Mouse (Mus musculus): ENCODE data around the gene Fosb.
A peak's percentile ranks its signal among the peaks of the same experiment; 100 is the strongest.

Gene Fosb

DNA sequence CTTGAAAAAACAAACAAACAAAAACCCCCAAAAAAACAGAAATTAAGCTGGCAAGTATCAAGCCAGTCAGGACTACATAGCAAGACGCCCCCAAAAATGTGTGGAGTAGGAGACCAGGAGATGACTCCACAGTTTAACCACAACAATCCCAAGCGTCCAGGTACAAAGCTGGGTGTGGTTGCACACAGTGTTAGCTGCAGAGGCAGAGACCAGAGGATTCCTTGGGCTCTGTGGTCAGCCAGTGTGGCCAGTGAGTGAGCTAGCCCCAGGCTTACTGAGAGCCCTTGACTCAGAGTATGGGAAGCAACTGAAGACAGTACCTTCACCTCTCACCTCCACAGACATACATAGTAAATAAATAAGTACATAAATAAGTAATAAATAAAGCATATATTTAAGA lies 22.1 kb upstream of the Fosb start:
- peak; percentile 37 for DNase-seq (ENCODE audit: low read depth)

DNA sequence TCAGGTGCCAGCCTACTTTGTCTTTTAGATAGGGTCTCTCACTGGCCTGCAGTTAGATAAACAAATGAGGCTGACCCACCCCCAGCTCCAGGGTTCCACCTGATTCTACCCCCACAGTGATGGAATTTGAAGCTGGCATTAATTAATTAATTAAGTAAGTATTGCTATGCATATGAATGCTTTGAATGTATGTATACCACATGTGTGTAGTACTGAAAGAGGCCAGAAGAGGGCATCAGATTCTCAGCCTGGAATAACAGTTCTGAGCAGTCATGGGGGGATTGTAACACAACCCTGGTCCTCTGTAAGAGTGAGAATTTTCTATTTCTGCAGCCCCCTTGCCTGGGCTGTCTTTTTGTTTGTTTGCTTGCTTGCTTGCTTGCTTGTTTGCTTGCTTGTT lies 18.6 kb upstream of the Fosb start:
- peak; percentile 52 for DNase-seq (ENCODE audit: low read depth)

DNA sequence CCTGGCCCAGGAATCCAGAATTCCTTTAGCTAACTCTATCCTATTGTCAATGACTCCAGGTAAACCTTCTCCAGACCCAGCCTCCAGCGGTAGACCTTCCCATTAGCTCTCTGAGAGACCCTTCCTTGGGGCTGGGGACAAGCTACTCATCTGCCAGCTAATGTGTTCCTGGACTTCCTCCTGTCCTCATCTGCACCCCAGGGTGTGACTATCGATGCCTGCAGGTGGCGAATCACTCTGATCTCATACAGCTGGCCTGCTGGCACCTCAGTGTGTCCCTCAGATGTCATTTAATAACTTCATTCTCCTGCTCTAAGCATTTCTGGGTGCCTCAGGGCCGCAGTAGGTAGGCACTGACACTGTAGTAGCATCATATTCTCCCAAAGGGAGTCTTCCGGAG lies 17.9 kb upstream of the Fosb start:
- no peak for DNase-seq (ENCODE audit: low read depth)

DNA sequence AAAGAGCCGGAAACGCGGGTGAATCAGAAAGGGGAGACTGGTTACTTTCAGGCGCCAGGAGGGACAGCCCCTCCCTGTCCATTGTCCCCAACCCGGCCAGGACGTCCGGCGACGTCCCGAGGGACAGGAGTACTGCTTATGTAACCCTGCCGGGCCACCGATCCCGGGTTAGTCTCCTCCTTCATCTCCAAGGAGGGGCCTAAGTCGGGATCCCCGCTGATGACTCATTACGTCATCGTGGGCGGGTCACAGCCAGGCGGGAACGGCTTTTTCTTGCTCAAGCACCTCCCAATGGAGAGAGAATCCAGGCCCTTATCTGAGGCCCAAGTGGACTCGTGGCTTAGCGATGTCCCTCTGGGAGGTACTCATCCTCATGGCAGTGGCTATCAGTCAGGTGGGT lies 17.3 kb upstream of the Fosb start:
- peak; percentile 88 for DNase-seq (ENCODE audit: low read depth)

DNA sequence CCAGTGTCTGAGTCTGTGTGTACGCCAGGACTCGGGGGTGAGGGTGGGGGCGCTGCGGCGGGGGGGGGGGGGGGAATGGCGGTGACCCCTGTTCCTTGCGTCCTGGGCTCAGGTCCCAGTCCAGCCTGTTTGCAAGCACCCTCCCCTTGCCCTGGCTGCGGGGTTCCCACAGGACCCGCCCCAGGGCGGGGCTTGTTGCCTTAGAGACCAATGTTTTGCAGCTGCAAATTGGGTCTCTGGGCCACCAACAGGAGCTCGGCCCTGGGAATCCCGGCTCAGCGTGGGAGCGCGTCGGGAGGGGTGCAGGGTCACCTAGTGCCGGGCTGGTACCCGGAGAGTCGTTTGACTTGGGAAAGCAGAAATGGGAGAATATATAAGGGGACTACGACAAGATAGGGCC lies 16.5 kb upstream of the Fosb start:
- peak; percentile 59 for DNase-seq (ENCODE audit: low read depth)

DNA sequence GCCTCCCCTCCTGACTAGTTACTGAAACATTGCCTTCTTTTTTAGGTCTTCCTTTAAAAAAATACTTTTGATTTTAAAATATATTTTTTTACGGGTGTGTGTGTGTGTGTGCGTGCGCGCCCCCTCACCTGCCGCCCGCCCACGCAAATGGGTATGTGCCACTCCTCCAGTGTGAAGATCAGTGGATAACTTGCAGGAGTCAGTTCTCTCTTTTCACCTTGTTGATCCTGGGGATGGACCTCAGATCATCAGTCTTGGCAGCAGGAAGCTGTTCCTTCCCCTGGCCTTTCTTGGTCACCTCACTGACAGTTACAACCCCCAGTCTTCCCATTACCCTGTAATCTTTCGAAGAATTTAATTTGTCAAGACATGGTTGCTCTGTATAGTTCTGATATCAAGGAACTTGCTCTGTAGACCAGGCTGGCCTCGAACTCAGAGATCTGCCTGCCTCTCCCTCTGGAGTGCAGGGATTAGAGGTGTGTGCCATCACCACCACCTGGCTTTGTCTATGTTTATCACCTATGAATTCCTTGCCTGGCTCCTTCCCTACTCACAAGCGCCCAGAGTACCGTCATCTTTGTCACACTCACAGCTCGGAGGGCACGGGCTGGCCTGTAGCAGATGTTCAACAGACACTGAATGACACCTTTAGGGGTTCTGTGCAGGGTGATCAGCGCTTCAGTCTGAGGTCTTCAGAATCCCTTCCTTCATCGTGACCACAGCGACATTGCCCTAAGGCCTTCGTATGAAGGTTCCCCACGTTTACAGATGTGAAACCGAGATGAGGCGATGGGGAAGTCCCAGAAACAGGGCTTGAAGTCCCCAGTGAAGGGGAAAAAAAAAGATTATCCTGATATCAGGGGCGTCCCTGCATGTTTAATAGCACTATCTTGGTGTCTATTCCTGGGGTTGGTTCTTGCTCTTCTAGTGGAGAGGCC lies 15.7 kb upstream of the Fosb start:
- DNase-seq (ENCODE audit: low read depth) = no peak

DNA sequence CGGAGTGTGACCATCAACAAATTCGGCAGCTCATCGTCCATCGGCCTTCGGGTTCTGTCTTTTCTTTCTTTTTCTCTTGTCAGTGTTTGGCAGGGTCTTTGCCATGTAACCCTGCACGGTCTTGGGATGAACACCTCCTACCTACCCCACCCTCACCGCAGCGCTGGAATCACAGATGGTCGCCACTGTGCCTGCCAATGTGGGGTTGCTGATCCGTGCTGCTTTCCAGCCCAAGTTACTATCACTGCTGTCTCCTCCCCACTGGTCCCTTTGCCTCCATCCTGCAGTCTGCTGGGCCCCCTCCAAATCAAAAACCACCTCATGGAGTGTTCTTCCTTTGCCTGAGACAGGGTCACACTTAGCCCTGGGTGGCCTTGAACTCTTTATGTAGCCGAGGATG lies 14.4 kb upstream of the Fosb start:
- DNase-seq (ENCODE audit: low read depth) = no peak

DNA sequence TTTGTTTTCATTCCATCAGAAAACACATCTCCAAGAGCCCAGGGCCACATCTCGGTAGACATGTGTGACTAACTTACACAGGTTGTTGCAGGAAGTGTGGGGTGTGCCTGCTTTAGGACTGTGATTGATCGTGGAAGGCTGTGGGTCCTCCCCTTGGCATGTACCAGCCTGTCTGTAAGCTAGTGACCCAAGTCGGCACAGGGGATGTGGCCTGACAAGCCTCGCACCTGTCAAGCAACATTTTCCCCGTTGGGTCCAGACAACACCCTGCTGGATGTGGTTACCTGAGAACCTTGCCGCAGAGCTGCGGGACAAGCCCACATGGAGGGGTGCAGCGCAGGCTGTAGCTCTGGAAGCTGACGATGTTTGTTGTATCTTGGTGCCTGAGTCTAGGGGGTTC lies 12.6 kb upstream of the Fosb start:
- DNase-seq (ENCODE audit: low read depth) = no peak

GRCm38 (mm10) chr7:19321464-19321863 lies 11.6 kb upstream of the Fosb start:
- peak; percentile 62 for DNase-seq (ENCODE audit: low read depth)

DNA sequence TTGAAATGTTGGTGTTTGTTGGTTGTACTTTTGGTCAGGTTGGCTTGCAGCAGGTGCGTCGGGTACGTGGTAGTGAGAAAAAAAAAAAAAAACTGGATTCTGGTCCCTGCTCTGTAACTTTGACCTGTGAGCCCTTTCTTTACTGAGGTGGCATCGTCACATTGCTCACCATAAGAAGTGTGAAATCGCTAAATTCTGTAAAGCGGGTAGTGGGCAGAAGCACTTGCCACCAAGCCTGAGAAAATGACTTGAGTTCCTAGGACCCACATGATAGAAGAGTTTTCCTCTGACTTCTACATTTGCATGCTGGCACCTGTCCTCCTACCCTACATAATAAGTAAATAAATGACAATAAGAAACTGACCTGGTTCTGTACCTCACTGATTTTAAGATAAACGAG lies 10.8 kb upstream of the Fosb start:
- DNase-seq (ENCODE audit: low read depth) = no peak

DNA sequence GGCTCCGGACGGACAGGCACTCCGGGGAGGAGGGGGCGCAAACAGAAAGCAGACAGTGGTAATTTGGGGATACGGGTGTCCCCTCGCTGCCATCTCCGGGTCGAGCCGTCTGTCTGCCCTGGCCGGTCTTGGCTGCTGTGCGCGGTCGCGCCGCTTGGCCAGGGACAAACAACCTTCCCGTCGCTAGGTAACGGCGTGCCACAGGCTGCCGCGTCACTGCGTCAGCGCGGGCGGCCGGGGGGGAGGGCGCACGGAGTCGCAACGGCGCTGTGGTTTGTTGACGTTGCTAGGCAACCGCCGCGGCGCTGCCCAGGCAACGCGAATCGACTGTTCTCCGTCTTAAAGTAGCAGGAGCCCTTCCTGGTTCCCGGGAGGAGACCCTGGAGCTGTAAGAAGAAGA lies 10.1 kb upstream of the Fosb start:
- DNase-seq (ENCODE audit: low read depth) = peak; percentile 93

- no peak for DNase-seq (ENCODE audit: low read depth)
These were observed 9.6 kb upstream of the Fosb start for GRCm38 (mm10) chr7:19319458-19319857.

DNA sequence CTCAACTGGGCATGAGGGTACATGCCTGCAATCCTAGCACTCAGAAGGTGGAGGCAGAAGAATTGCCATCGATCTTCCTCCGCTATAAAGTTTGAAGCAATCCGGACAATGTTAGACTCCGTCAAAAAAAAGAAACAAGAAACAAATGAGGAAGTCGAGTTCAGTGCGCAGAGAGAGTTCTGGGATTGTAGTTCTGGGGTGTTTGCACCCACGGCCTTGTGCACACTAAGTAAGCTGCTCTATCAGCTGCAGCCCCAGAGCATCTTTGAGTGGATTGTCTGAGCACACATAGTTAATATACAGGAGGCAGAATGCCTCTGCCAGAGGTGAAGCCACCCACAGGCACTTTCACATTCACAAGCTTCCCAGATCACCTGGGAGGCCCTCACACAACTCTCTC lies 8.8 kb upstream of the Fosb start:
- DNase-seq (ENCODE audit: low read depth) = no peak

- DNase-seq (ENCODE audit: low read depth) = no peak
These were observed 8.3 kb upstream of the Fosb start for GRCm38 (mm10) chr7:19318201-19318600.

- DNase-seq (ENCODE audit: low read depth) = peak; percentile 93
These were observed 6.8 kb upstream of the Fosb start for GRCm38 (mm10) chr7:19316451-19317161.

- DNase-seq (ENCODE audit: low read depth) = no peak
These were observed 4.2 kb upstream of the Fosb start for GRCm38 (mm10) chr7:19314033-19314432.

GRCm38 (mm10) chr7:19311991-19312390 lies 2.1 kb upstream of the Fosb start:
- no peak for DNase-seq (ENCODE audit: low read depth)

GRCm38 (mm10) chr7:19309278-19309883 lies 470 bp downstream of the Fosb start:
- no peak for DNase-seq (ENCODE audit: low read depth)

DNA sequence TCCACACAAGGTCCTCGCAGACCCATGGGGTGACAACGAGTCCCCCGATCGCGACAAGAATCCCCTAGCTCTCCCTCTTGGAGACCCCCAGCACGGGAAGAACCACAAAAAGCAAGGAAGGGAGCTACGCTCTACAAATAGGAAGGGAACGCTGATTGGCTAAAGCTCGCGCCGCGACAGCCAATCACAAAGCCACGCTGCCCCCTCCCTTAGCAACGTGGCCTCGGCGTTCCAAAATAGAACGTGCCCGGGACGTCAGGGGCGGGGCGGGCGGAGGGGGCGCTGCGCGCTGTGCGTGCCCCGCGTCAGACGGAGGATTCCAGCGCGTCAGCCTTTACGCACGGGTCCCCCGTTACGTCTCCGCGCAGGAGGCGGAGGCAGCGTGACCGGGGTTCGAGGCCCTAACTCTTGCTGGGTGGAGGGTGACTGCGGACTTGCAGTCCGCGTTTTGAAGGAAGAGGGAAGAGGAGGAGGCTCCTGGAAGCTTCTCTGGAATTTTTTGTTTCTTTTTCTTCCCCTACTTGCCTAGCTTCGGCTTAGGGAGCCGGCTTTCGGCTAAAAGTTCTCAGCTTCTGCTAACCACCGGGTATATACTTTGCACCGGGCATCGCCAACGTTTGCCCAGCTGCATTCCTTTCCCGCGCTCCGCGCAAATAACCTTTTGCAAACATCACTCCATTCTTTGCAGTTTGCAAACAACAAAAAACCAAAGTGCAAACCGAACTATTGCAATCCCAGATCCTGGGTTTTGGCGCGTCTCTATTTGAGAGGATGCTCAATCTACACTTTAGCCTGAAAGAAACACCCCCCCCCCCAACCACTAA lies 1.2 kb downstream of the Fosb start:
- DNase-seq (ENCODE audit: low read depth) = peak; percentile 95

DNA sequence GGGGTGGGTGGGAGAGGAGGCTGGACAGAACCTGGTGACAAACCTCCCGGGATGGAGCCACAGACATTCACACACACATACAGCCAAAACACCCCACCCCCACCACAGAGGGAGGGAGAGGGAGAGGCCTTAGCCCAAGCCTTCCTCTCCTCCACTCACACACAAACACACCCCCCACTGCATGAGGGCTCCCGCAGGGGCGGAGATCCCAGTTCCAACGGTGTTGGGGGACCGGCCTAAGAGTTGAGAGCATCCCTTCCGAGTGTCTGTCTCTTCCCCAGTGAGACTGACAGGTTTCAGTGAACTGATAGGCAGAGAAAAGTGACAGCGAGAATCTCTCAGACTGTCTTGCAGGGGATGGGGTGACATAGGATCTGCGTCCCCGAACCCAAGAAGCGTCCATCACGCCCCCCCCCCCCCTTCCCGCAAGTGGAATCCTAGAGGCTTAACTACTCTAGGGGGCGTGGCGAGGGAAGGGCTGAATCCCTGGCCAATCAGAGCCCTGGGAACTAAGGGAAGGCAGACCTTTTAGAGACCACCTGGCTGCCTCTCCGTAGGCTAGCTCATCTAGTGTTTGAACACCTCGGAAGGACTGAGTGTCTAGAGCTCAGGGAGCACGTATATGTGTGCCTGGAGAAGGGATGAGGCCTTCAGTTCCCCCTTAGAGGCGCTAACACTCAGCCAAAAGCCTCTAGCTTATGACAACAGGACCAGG lies 2.0 kb downstream of the Fosb start:
- DNase-seq (ENCODE audit: low read depth) = peak; percentile 91

Data from 416B (cell line).